Mouse (Mus musculus) megakaryocyte progenitor cell, adult 5-6 weeks (primary cell): ENCODE measurements around the gene Zfp870. TPM values are rescaled to one million over a fixed set of nuclear protein-coding genes. Genes with fewer than 3 reads are reported as not detected.

Experiments used
- ATAC-seq: replicated peaks from 2 replicates; pipeline ENCODE4 v1.8.0; 2016; ENCODE audit warnings: mild to moderate bottlenecking, moderate TSS enrichment, inconsistent platforms; ENCODE audit not compliant: poor library complexity
- total RNA-seq, 2 experiments: library from RNA; stranded (forward) in 1 of 2; stranded (reverse) in 1 of 2; fragments of 157-497, 149-512 nt in 1 of 2; fragments of 200-1000 nt in 1 of 2; gene quantifications; 2 replicates each; pipeline versions ENCODE4 v1.2.3 to v1.2.4; 2015 to 2017

The Zfp870 gene
- total RNA-seq, 2 experiments from 2014 or later, result 2.0 to 3.6 TPM

DNA sequence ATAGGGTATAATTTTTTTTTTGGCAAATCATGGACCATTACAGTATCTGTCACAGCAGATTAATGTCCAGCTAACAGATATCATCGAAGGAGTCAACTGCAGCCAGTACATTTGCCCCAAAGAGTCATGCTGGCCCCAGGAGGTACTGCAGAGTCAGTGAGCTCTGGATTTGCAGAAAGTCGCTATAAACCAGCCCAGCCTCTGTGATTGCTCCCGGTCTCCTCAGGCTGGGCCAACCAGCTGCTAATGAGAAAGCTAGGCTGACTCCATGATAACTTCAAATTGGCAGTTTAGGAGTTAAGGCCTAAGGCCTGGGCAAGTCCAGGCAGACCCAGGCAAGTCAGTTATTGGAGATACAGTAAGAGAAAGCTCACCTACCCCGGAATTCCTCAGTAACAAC is 19.4 kb downstream of the Zfp870 start:
- no peak for ATAC-seq

DNA sequence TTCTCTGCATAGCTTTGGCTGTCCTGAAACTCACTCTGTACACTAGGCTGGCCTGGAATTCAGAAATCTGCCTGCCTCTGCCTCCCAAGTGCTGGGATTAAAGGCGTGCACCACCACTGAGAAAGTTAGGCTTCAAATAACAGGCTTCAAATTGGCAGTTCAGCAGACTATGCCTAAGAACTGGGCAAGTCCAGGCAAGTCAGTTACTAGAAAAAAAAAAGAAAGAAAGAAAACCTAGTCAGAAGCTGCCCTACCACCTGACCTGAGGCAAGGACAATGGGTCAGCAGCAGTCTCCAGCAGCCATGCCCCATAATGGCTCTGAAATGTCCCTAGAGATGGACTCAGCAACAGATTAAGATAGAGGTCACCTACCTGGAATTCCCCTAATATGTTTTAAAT is 20.0 kb downstream of the Zfp870 start:
- ATAC-seq, result no peak

DNA sequence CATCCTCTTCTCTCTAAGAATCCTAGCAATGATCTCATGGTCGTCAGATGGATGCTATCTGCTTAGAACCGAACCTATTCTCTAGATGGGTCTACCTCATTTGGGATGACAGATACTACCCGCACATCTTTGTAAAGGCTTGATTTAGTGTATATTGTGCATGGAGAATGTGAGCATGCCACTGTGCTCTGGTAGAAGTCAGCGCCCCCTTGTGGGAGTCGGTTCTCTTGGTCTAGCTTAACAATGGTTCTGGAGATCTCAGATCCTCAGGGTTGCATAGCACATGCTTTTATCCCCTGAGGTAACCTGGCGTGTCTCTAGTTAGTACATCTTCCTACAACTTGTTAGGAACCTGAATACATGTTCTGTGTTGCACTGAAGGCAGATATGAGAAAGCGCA is 24.2 kb downstream of the Zfp870 start:
- ATAC-seq, result peak; percentile 65

DNA sequence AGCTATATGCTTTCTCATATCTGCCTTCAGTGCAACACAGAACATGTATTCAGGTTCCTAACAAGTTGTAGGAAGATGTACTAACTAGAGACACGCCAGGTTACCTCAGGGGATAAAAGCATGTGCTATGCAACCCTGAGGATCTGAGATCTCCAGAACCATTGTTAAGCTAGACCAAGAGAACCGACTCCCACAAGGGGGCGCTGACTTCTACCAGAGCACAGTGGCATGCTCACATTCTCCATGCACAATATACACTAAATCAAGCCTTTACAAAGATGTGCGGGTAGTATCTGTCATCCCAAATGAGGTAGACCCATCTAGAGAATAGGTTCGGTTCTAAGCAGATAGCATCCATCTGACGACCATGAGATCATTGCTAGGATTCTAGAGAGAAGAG is 34.7 kb downstream of the Zfp870 start:
- peak; percentile 66; the same call in 1 of the 2 replicates for ATAC-seq

DNA sequence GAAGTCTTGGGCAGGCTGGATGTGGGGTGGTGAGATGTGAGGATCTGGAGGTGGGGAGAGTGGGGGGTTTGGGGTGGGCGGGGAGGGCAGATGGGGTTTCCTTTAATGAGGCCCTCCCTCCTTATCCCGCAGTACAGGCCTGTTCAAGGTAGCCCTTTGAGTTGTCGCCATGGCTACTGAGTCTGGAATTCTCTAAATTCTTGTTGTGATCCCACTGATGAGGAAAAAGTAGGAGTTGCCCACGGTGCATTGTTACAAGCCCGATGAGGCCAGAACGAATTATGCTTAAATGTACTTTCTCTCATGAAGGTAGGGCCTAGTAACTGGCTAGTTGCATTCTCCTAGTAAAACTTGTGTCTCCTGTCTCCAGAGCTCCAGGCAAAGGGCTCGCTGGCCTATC is 39.9 kb downstream of the Zfp870 start:
- ATAC-seq, result no peak

DNA sequence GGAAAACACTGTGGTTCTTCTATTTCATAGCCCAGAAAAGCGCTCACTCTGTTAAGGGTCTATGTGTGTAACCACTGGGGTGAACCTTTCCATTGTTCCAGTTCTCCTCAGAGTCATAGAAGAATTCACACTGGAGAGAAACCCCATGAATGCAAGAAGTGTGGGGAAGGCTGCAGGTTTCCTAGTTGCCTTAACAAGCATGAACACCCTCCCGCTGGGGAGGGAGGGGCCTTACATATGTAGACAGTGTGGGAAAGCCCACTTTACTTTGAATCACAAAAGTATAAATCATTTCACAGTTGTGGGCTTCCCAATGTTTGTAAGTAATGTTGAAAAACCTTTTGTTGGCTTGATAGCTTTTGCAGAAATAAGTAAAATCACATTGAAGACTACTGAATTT is 50.1 kb downstream of the Zfp870 start:
- ATAC-seq, result no peak

DNA sequence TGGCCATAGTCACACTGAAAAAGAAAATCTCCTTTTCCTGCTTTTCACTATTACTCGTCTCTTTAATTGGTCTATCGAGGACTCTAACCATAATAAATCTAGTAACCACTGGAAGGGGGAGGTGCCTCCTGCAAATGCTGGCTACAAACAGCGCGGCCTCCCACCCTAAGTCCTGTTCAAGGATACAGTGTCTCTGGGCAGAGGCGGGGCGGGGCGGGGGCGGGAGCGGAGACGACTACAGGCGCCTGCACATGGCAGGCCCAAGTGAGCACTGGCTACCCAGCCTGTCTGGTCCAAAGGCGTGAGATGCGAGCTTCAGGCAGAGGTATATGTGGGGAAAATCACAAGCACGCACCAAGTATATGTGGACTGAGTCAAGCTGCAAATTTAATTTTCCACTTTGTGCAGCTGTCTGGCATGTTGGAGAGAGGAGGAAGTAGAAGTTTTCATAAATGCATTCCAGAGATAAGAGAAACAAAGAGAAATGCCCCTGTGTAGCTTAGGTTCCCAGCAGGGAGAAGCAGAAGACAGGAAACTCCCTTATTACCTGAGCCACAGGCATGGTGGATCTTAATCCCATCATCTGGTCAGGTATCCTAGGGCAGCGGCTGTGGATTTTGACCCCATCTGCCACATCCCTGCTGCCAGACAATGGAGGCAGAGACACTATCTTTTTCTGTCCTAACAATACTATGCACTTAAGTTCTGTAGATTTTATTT is 52.2 kb downstream of the Zfp870 start:
- ATAC-seq, result no peak

DNA sequence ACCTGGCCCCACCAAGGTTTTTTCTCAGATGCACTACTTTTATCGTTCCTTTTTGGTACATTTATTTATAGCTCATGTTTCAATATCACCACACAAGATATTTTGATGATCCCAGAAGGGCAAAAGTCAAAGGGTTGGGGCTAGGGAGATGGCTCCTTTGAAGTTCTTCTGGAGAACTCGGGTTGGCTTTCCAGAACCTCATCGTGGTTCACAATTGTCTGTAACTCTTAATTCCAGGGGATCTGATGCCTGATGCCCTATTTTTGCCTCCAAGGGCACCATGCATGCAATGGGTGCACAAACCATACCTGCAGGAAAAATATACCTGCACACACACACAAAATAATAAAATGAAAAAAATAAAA is 61.0 kb downstream of the Zfp870 start:
- no peak for ATAC-seq

DNA sequence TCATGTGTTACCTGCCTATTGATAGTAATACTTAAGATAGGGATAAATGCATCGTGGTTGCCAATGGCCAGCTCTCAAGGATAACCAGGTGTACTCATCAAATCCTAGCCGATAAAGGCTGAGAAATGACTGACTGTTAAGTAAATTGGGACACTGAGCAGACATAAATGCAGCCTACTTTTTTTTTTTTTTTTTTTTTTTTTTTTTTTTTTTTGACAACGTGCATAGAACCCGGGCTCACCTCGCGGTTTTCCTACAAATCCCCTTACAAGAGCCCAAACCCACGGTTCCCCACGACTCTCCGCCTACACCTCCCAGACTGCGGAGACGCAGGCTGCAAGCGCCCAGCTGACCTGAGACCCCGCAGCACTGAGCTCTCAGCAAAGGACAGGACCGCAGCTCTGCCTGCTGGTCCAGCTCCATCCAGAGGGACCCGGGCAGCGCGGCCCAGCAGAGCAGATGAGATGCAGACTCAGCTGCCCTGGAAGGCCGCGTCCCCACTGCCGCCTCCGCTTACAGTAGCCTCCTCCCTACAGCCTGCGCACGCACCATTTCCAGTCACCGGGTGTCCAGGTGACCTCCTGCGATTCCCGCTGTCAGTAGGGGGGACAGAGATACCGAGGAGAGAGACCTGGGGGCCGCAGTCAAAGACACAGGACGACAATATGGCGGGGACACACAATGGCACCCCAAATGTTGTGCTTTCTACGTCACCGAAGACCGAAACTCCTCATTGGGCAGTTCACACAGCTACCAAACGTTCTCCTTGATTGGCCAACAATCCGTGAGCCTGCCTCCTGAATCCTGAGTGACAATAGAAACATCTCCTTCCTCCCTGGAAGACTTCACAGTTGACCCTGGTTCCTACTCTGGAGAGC is 61.7 kb downstream of the Zfp870 start, which contains the start of gene Zfp799:
Gene Zfp799 (minus strand): TSS at position 722 of the 878 bp plus-strand sequence.
- peak; percentile 100 for ATAC-seq

Other genes with a start within 250 kb of the Zfp870 start
- gene Cyp4f40, start 232.7 kb downstream of the Zfp870 start, total RNA-seq (2015), result not detected in 2 replicates
- not detected in 2 replicates for gene Cyp4f40, start 232.7 kb downstream of the Zfp870 start, total RNA-seq (2017)
- gene Cyp4f15, start 206.0 kb downstream of the Zfp870 start, total RNA-seq (2015), result not detected in 2 replicates
- not detected in 2 replicates for gene Cyp4f15, start 206.0 kb downstream of the Zfp870 start, total RNA-seq (2017)
- gene Zfp871, start 103.4 kb downstream of the Zfp870 start, total RNA-seq (2015), result 34.8 and 39.1 TPM in 2 replicates
- gene Zfp871, start 103.4 kb downstream of the Zfp870 start, total RNA-seq (2017), result 22.2 and 24.4 TPM in 2 replicates
- not detected in 2 replicates for gene Zfp811, start 81.7 kb downstream of the Zfp870 start, total RNA-seq (2015)
- not detected in 2 replicates for gene Zfp811, start 81.7 kb downstream of the Zfp870 start, total RNA-seq (2017)
- gene Zfp799, start 61.4 kb downstream of the Zfp870 start, total RNA-seq (2015), result 4.9 and 7.9 TPM in 2 replicates
- 3.5 and 8.3 TPM in 2 replicates for gene Zfp799, start 61.4 kb downstream of the Zfp870 start, total RNA-seq (2017)
- gene Cyp4f14, start 25.7 kb upstream of the Zfp870 start, total RNA-seq (2015), result not detected in 2 replicates
- gene Cyp4f14, start 25.7 kb upstream of the Zfp870 start, total RNA-seq (2017), result not detected in 2 replicates
- 8.9 and 11.2 TPM in 2 replicates for gene Cyp4f13, start 55.8 kb upstream of the Zfp870 start, total RNA-seq (2015)
- 2.3 and 5.0 TPM in 2 replicates for gene Cyp4f13, start 55.8 kb upstream of the Zfp870 start, total RNA-seq (2017)
- 19.2 and 23.1 TPM in 2 replicates for gene Zfp472, start 74.2 kb upstream of the Zfp870 start, total RNA-seq (2015)
- 19.1 and 20.9 TPM in 2 replicates for gene Zfp472, start 74.2 kb upstream of the Zfp870 start, total RNA-seq (2017)
- 5.9 TPM in 2 replicates for gene Zfp952, start 101.5 kb upstream of the Zfp870 start, total RNA-seq (2015)
- gene Zfp952, start 101.5 kb upstream of the Zfp870 start, total RNA-seq (2017), result 8.4 and 10.2 TPM in 2 replicates
- 5.7 and 9.8 TPM in 2 replicates for gene Zfp763, start 141.8 kb upstream of the Zfp870 start, total RNA-seq (2015)
- gene Zfp763, start 141.8 kb upstream of the Zfp870 start, total RNA-seq (2017), result 5.6 and 8.1 TPM in 2 replicates
- gene 4921501E09Rik, start 176.4 kb upstream of the Zfp870 start, total RNA-seq (2015), result not detected in 2 replicates
- not detected in 2 replicates for gene 4921501E09Rik, start 176.4 kb upstream of the Zfp870 start, total RNA-seq (2017)
- 5.3 and 8.2 TPM in 2 replicates for gene Zfp563, start 197.7 kb upstream of the Zfp870 start, total RNA-seq (2015)
- 3.4 and 5.5 TPM in 2 replicates for gene Zfp563, start 197.7 kb upstream of the Zfp870 start, total RNA-seq (2017)
- gene Morc2b, start 248.0 kb upstream of the Zfp870 start, total RNA-seq (2015), result not detected in 2 replicates
- gene Morc2b, start 248.0 kb upstream of the Zfp870 start, total RNA-seq (2017), result not detected in 2 replicates